Mouse (Mus musculus) liver, embryonic 14.5 days (tissue): Measurements from ENCODE around the gene Nras.

Experiments
- CTCF ChIP-seq: IDR thresholded peaks from 2 replicates; pipeline ENCODE4 v1.5.1; 2016; ENCODE audit warnings: antibody characterized with exemption, low read depth, control low read depth
- EP300 ChIP-seq: IDR thresholded peaks from 2 replicates; pipeline ENCODE4 v1.6.1; 2016; ENCODE audit warnings: antibody characterized with exemption, low read depth

- TF ChIP-seq EP300 (no peak), CTCF (peak; percentile 62)
Measured at GRCm38 (mm10) chr3:103026174-103026573, 31.9 kb upstream of the Nras start.
